Mouse (Mus musculus) mesoderm, embryonic 11.5 days (tissue): Measurements from ENCODE around the gene Clec3a.

Experiments used
- DNase-seq: peaks from one replicate; pipeline ENCODE4 v3.0.0-alpha.2; 2012; ENCODE audit warnings: low read depth, low spot score

The Clec3a gene

GRCm38 (mm10) chr8:114455953-114456352, 38.1 kb downstream of the Clec3a start:
- no peak for DNase-seq

- DNase-seq = no peak
Observed at GRCm38 (mm10) chr8:114458113-114458784, 40.4 kb downstream of the Clec3a start.

GRCm38 (mm10) chr8:114460600-114460999, 42.7 kb downstream of the Clec3a start:
- DNase-seq = no peak

GRCm38 (mm10) chr8:114462591-114462990, 44.7 kb downstream of the Clec3a start:
- no peak for DNase-seq

- no peak for DNase-seq
Observed at GRCm38 (mm10) chr8:114463305-114463704, 45.4 kb downstream of the Clec3a start.

GRCm38 (mm10) chr8:114468526-114469207, 50.8 kb downstream of the Clec3a start:
- DNase-seq = no peak

- no peak for DNase-seq
Observed at GRCm38 (mm10) chr8:114469208-114469590, 51.3 kb downstream of the Clec3a start.

GRCm38 (mm10) chr8:114473546-114473945, 55.7 kb downstream of the Clec3a start:
- DNase-seq = no peak
